Mouse (Mus musculus): ENCODE measurements around the gene F2. TPM values are rescaled to one million over a fixed set of nuclear protein-coding genes. Genes with fewer than 3 reads are reported as not detected.

F2 gene
- polyA plus RNA-seq, 1 experiment from 2014 or later, result 0.18 TPM

DNA sequence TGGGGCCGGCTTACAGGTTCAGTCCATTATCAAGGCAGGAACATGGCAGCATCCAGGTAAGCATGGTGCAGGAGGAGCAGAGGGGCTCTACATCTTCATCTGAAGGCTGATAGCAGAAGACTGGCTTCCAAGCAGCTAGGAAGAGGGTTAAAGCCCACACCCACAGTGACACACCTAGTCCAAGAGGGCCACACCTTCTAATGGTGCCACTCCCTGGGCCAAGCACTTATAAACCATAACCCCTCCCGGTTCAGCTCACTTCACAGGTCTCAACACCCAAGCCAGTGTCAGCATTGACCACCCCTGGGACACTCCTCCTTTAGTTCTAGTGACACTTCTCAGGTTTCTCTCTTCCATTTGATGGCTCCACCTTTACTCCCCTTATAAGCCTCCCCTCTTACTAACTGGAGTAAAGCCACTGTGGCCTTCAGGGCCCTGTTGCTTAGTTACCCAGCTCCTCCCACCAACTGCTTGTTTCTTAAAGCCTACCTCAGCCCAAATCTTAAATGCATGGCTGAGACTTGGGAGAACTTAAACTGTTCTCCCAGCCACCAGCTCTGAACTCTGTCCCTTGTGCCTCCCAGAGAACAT lies 6.7 kb upstream of the F2 start:
- DNase-seq (ENCODE audit: low spot score) (no peak), ATAC-seq (replicated peaks; ENCODE audit: low FRiP score, low TSS enrichment, low read depth) (no peak; the same call in 1 of the 2 replicates)
- H3K4me1 ChIP-seq (replicated peaks; ENCODE audit: control insufficient read depth, insufficient read depth, low read length), result no peaks in the 10 kb centered on the region
- no peak overlapping the region for H3K9ac ChIP-seq (ENCODE audit: low read length)
- H3K9me3 ChIP-seq (ENCODE audit: control insufficient read depth, low read length), result no peaks in the 10 kb centered on the region
- no peak overlapping the region for H3K4me3 ChIP-seq (ENCODE audit: low read depth, low read length)
- WGBS, result 77% methylated on average over 2 of the region's 2 CpGs
- no peak overlapping the region for H3K27ac ChIP-seq (ENCODE audit: low read depth)
- no peaks in the 10 kb centered on the region for H3K27me3 ChIP-seq (replicated peaks; ENCODE audit: control insufficient read depth, insufficient read depth, low read length)
- peaks cover 54% of the 10 kb centered on the region for H3K36me3 ChIP-seq (ENCODE audit: control insufficient read depth, insufficient read depth, low read length)
- H3K4me2 ChIP-seq (ENCODE audit: low read length), result no peak overlapping the region

DNA sequence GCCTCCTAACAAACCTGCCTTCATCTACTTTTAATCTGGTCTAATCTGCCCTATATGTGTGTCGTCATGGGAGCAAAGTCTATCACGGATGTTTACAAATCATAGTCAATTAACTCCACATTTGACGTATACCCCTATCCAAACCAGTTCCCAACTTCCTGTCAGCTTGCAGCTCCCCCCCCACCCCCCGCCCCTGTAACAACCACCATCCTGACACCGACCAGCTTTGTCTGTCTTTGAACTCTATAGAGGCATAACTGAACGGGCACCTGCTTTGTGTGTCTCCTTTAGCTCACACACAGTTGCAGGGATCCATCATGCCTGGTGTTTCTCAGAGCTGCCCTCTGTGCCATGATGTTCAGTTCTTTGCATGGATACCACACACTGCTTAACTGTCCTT lies 2.7 kb upstream of the F2 start:
- Histone ChIP-seq H3K36me3 (ENCODE audit: control insufficient read depth, insufficient read depth, low read length) (peaks cover 14% of the 10 kb centered on the region), H3K4me2 (ENCODE audit: low read length) (no peak overlapping the region), H3K9ac (ENCODE audit: low read length) (no peak overlapping the region), H3K4me1 (replicated peaks; ENCODE audit: control insufficient read depth, insufficient read depth, low read length) (no peaks in the 10 kb centered on the region), H3K27me3 (replicated peaks; ENCODE audit: control insufficient read depth, insufficient read depth, low read length) (no peaks in the 10 kb centered on the region), H3K27ac (ENCODE audit: low read depth) (no peak overlapping the region), H3K4me3 (ENCODE audit: low read depth, low read length) (no peak overlapping the region), H3K9me3 (ENCODE audit: control insufficient read depth, low read length) (no peaks in the 10 kb centered on the region)
- DNase-seq (ENCODE audit: low spot score) (no peak), ATAC-seq (replicated peaks; ENCODE audit: low FRiP score, low TSS enrichment, low read depth) (no peak)
- WGBS, result 69% methylated on average over 6 of the region's 6 CpGs

DNA sequence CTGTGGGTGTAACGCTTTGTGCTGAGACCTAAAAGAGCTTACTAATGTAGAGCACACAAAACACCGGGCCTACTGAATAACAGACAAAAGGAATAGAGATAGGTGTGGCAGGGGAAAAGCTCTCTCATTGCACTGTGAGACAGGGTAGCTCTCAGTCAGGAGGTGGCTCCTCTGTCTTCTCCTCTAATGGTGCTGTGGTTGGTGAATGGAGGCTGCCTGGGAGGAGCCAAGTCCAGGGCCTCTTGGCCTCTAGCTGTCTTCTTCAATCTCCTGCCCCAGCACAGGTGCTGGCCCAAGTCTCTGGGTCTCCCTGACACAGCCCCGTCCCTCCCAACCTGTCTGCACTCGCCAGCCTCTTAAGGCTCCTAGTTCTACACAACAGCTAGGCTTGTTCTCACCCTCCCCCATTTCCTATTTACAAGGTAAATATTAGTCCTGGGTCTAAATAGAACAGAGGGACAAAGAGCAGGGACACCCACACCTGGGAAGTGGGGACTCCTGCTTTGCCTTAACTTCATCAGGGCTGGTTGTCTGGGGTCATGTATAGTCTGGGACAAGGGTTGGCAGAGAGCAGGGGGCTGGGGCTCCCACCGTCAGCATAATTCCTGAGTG lies 619 bp upstream of the F2 start:
- DNase-seq (ENCODE audit: low spot score) (no peak), ATAC-seq (replicated peaks; ENCODE audit: low FRiP score, low TSS enrichment, low read depth) (no peak; the same call in 1 of the 2 replicates)
- Histone ChIP-seq H3K27me3 (replicated peaks; ENCODE audit: control insufficient read depth, insufficient read depth, low read length) (no peaks in the 10 kb centered on the region), H3K9ac (ENCODE audit: low read length) (no peak overlapping the region), H3K36me3 (ENCODE audit: control insufficient read depth, insufficient read depth, low read length) (no peaks in the 10 kb centered on the region), H3K27ac (ENCODE audit: low read depth) (no peak overlapping the region), H3K4me3 (ENCODE audit: low read depth, low read length) (no peak overlapping the region), H3K4me2 (ENCODE audit: low read length) (no peak overlapping the region), H3K4me1 (replicated peaks; ENCODE audit: control insufficient read depth, insufficient read depth, low read length) (no peaks in the 10 kb centered on the region), H3K9me3 (ENCODE audit: control insufficient read depth, low read length) (no peaks in the 10 kb centered on the region)
- 73% methylated on average over 5 of the region's 5 CpGs for WGBS

DNA sequence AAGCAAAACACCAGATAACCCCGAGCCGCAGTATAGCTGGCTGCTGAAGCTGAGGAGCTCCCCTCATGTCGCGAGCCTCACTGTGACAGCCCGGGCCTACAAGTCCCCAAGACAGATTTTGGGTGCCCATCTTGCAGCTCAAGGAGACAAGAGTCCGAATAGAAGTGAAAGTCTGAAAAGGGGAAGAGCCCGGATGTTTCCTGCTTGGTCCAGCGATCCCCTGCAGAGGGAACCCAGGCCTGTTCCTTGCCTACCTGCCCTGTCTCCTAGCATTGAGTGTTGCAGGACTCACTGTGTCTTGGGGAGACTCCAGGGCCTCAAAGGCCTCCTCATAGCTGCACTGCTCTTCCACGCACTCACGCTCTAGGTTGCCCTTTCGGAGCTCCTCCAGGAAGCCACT lies 728 bp downstream of the F2 start:
- WGBS, result 90% methylated on average over 11 of the region's 11 CpGs
- Histone ChIP-seq H3K27me3 (replicated peaks; ENCODE audit: control insufficient read depth, insufficient read depth, low read length) (no peaks in the 10 kb centered on the region), H3K9me3 (ENCODE audit: control insufficient read depth, low read length) (no peaks in the 10 kb centered on the region), H3K36me3 (ENCODE audit: control insufficient read depth, insufficient read depth, low read length) (no peaks in the 10 kb centered on the region), H3K27ac (ENCODE audit: low read depth) (no peak overlapping the region), H3K4me1 (replicated peaks; ENCODE audit: control insufficient read depth, insufficient read depth, low read length) (no peaks in the 10 kb centered on the region), H3K4me2 (ENCODE audit: low read length) (no peak overlapping the region), H3K4me3 (ENCODE audit: low read depth, low read length) (no peak overlapping the region), H3K9ac (ENCODE audit: low read length) (no peak overlapping the region)
- DNase-seq (ENCODE audit: low spot score) (no peak), ATAC-seq (replicated peaks; ENCODE audit: low FRiP score, low TSS enrichment, low read depth) (no peak)

DNA sequence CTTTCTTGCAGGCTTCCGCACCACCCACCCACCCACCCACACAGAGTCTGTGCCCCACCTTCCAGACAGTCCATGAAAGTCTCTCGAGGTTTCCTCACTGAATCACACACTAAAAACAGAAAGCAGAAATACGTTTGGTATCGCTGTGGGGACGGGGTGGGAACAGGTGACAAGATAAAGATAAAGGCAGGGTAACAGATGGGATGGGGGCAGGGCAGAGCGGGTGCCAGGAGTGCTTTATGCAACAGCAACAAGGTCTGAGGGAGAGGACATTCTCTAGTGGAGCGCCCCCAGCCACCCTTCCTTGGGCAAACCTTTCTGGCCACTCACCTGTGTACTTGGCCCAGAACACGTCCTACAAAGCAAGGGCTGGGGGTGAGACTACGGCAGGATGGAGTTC lies 1.4 kb downstream of the F2 start:
- Histone ChIP-seq H3K9me3 (ENCODE audit: control insufficient read depth, low read length) (no peaks in the 10 kb centered on the region), H3K27me3 (replicated peaks; ENCODE audit: control insufficient read depth, insufficient read depth, low read length) (no peaks in the 10 kb centered on the region), H3K27ac (ENCODE audit: low read depth) (no peak overlapping the region), H3K4me2 (ENCODE audit: low read length) (no peak overlapping the region), H3K36me3 (ENCODE audit: control insufficient read depth, insufficient read depth, low read length) (no peaks in the 10 kb centered on the region), H3K4me1 (replicated peaks; ENCODE audit: control insufficient read depth, insufficient read depth, low read length) (no peaks in the 10 kb centered on the region), H3K4me3 (ENCODE audit: low read depth, low read length) (no peak overlapping the region), H3K9ac (ENCODE audit: low read length) (no peak overlapping the region)
- DNase-seq (ENCODE audit: low spot score) (no peak), ATAC-seq (replicated peaks; ENCODE audit: low FRiP score, low TSS enrichment, low read depth) (no peak)
- WGBS, result 80% methylated on average over 9 of the region's 9 CpGs

DNA sequence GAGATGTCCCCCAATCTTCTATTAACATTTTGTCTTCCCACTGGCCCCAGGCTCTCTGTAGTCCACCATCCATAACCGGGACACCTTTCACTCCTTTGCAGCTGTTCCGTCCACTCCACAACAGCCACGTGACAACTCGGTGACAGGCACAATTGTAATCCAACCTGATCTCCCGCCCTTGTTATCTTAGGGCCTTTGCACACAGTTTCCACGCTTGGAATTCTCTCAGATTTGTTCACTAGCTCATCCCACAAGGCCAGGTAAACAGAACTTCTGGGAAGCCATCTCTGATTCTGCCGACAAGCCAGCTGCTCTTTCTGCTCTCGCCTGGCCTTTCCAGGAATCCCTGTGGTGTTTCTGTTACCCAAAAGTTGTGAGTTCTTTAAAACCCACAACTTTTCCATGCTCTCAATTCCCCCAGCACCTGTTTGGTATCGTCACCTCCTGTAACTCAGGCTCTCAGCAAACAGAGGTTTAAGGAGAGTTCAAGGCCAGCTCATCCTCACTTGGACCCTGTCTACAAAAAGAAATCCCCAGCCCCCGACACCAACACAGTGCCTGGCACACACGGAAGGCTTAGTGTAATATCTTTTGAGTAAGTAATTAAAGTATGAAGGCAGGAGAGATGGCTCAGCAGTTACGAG lies 2.8 kb downstream of the F2 start:
- Histone ChIP-seq H3K4me1 (replicated peaks; ENCODE audit: control insufficient read depth, insufficient read depth, low read length) (no peaks in the 10 kb centered on the region), H3K4me2 (ENCODE audit: low read length) (no peak overlapping the region), H3K9me3 (ENCODE audit: control insufficient read depth, low read length) (no peaks in the 10 kb centered on the region), H3K27ac (ENCODE audit: low read depth) (no peak overlapping the region), H3K36me3 (ENCODE audit: control insufficient read depth, insufficient read depth, low read length) (no peaks in the 10 kb centered on the region), H3K9ac (ENCODE audit: low read length) (no peak overlapping the region), H3K27me3 (replicated peaks; ENCODE audit: control insufficient read depth, insufficient read depth, low read length) (no peaks in the 10 kb centered on the region), H3K4me3 (ENCODE audit: low read depth, low read length) (no peak overlapping the region)
- WGBS, result 71% methylated on average over 12 of the region's 12 CpGs
- no peak for ATAC-seq (replicated peaks; ENCODE audit: low FRiP score, low TSS enrichment, low read depth)
- DNase-seq (ENCODE audit: low spot score), result no peak

DNA sequence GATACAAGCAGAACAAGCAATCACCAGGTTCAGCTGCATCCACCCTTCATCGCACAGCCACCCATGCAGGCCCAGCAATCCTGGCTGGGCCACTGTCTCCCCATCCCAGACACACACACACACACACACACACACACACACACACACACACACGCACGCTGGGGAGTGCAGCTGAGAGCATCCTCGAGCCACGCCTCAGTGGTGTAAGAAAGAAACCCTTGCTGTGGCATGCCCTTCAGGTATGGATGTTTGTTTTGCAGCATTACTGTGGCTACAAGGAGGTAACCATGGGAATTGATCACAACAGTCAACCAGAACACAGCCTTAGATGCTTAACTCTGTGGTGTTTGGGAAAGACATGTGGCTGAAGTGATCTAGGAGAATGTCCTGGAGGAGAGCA lies 3.9 kb downstream of the F2 start:
- Histone ChIP-seq H3K27ac (ENCODE audit: low read depth) (no peak overlapping the region), H3K4me1 (replicated peaks; ENCODE audit: control insufficient read depth, insufficient read depth, low read length) (no peaks in the 10 kb centered on the region), H3K9ac (ENCODE audit: low read length) (no peak overlapping the region), H3K27me3 (replicated peaks; ENCODE audit: control insufficient read depth, insufficient read depth, low read length) (no peaks in the 10 kb centered on the region), H3K36me3 (ENCODE audit: control insufficient read depth, insufficient read depth, low read length) (no peaks in the 10 kb centered on the region), H3K4me2 (ENCODE audit: low read length) (no peak overlapping the region), H3K4me3 (ENCODE audit: low read depth, low read length) (no peak overlapping the region), H3K9me3 (ENCODE audit: control insufficient read depth, low read length) (no peaks in the 10 kb centered on the region)
- no peak for ATAC-seq (replicated peaks; ENCODE audit: low FRiP score, low TSS enrichment, low read depth)
- no peak for DNase-seq (ENCODE audit: low spot score)
- 78% methylated on average over 5 of the region's 5 CpGs for WGBS

DNA sequence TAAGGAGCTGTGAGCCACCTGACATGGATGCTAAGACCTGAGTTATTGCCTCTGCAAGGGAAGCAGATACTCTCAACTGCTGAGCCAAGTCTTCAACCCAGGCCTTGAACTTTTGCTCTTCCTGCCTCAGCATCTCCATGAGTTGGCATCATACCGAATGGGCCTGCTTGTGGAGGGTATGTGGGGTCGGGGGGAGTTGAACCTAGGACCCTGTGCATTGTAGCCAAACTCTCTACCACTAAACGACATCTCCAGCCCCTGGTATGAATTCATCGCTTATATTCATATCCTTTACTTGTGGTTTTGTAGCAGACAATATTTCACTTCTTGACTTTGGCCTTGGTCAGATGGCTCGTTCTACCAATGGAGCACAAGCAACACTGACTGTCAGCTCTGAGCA lies 4.4 kb downstream of the F2 start:
- Histone ChIP-seq H3K36me3 (ENCODE audit: control insufficient read depth, insufficient read depth, low read length) (no peaks in the 10 kb centered on the region), H3K4me3 (ENCODE audit: low read depth, low read length) (no peak overlapping the region), H3K9ac (ENCODE audit: low read length) (no peak overlapping the region), H3K4me2 (ENCODE audit: low read length) (no peak overlapping the region), H3K9me3 (ENCODE audit: control insufficient read depth, low read length) (no peaks in the 10 kb centered on the region), H3K4me1 (replicated peaks; ENCODE audit: control insufficient read depth, insufficient read depth, low read length) (no peaks in the 10 kb centered on the region), H3K27me3 (replicated peaks; ENCODE audit: control insufficient read depth, insufficient read depth, low read length) (no peaks in the 10 kb centered on the region), H3K27ac (ENCODE audit: low read depth) (no peak overlapping the region)
- no peak for ATAC-seq (replicated peaks; ENCODE audit: low FRiP score, low TSS enrichment, low read depth)
- DNase-seq (ENCODE audit: low spot score), result no peak
- WGBS, result 81% methylated on average over 5 of the region's 5 CpGs

DNA sequence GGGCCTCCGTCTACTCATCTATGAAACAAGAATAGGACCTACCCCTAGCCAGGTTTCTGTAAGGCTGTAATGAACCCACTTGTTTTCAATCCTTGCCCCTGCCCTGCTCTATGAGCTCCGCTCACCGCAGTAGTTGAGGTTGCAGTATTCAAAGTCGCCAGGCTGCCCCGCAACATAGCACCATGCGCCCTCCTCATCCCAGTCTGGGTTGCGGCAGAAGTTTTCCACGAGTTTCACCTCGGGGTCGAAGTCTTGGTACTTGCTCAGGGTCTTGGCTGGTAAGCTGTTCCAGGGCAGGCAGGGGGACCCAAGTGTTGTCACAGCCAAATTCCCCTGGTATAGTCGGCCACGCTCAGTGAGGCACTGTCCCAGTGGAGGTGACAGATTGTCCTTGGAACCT lies 5.8 kb downstream of the F2 start:
- H3K4me3 ChIP-seq (ENCODE audit: low read depth, low read length), result no peak overlapping the region
- H3K27ac ChIP-seq (ENCODE audit: low read depth), result no peak overlapping the region
- ATAC-seq (replicated peaks; ENCODE audit: low FRiP score, low TSS enrichment, low read depth), result no peak
- WGBS, result 90% methylated on average over 12 of the region's 12 CpGs
- H3K9me3 ChIP-seq (ENCODE audit: control insufficient read depth, low read length), result no peaks in the 10 kb centered on the region
- no peak overlapping the region for H3K9ac ChIP-seq (ENCODE audit: low read length)
- no peaks in the 10 kb centered on the region for H3K27me3 ChIP-seq (replicated peaks; ENCODE audit: control insufficient read depth, insufficient read depth, low read length)
- no peak overlapping the region for H3K4me2 ChIP-seq (ENCODE audit: low read length)
- no peaks in the 10 kb centered on the region for H3K4me1 ChIP-seq (replicated peaks; ENCODE audit: control insufficient read depth, insufficient read depth, low read length)
- DNase-seq (ENCODE audit: low spot score), result no peak
- H3K36me3 ChIP-seq (ENCODE audit: control insufficient read depth, insufficient read depth, low read length), result no peaks in the 10 kb centered on the region

Measured in intestine, embryonic 14.5 days (tissue).